9 mouse cellular contexts compared by ENCODE assay signal in genomic region chr8:72352951-72353699, GRCm38 (mm10). TPM values are rescaled to one million over a fixed set of nuclear protein-coding genes. Genes with fewer than 3 reads are reported as not detected.
DNase-seq lines count a peak whose midpoint lies in the region; ATAC-seq and TF ChIP-seq lines count a peak whose summit lies in the region.
"Had no signal": no experiment of that assay in that cellular context is flagged by ENCODE, and none has a peak within 500 bp of the region (broad histone marks: within the 10 kb centered on the region; RNA-seq: fewer than 3 reads in every experiment).

No protein-coding gene starts in this region.

- H3K27ac ChIP-seq in lung, embryonic 16.5 days (ENCODE audit: low read length), result no peak overlapping the region
- peak overlapping the region; percentile 57 for H3K27ac ChIP-seq in heart, postnatal 0 days (ENCODE audit: low read depth)
- H3K27ac ChIP-seq in liver, embryonic 14.5 days, result no peak overlapping the region

- H3K4me2 ChIP-seq in lung, embryonic 16.5 days (ENCODE audit: low read depth, low read length), result no peak overlapping the region
- no peak overlapping the region for H3K4me2 ChIP-seq in heart, postnatal 0 days (ENCODE audit: low read depth, low read length)
- H3K4me2 ChIP-seq in liver, embryonic 14.5 days (ENCODE audit: low read depth), result no peak overlapping the region

- H3K4me3 ChIP-seq in lung, embryonic 16.5 days (ENCODE audit: low read length), result no peak overlapping the region
- H3K4me3 ChIP-seq in heart, postnatal 0 days (ENCODE audit: low read depth, low read length), result no peak overlapping the region
- H3K4me3 ChIP-seq in liver, embryonic 14.5 days (ENCODE audit: insufficient read depth in 1 of 2, low read depth in 2 of 2, low read length in 2 of 2), result no peak overlapping the region

- no peak for TF ChIP-seq CTCF in heart, postnatal 0 days (IDR thresholded peaks at IDR 0.05; ENCODE audit: low read depth)
- no peak for TF ChIP-seq CTCF in liver, embryonic 14.5 days (IDR thresholded peaks at IDR 0.05; ENCODE audit: low read depth)

- peaks cover 8% of the 10 kb centered on the region; the same call in 1 of the 2 replicates for H3K4me1 ChIP-seq in lung, embryonic 16.5 days (replicated peaks; ENCODE audit: control insufficient read depth, insufficient read depth, low read length)
- H3K4me1 ChIP-seq in heart, postnatal 0 days (ENCODE audit: control insufficient read depth, insufficient read depth), result peaks cover 14% of the 10 kb centered on the region
- peaks cover 0 to 37% of the 10 kb centered on the region in 2 experiments; a peak in 3 of 4 replicates for H3K4me1 ChIP-seq in liver, embryonic 14.5 days (replicated peaks; ENCODE audit: control insufficient read depth in 2 of 2, insufficient read depth in 2 of 2, low read length in 1 of 2)

- H3K9me3 ChIP-seq in lung, embryonic 16.5 days (ENCODE audit: control insufficient read depth, low read length), result no peaks in the 10 kb centered on the region
- H3K9me3 ChIP-seq in heart, postnatal 0 days (replicated peaks; ENCODE audit: control insufficient read depth, low read length), result no peaks in the 10 kb centered on the region
- H3K9me3 ChIP-seq in liver, embryonic 14.5 days (ENCODE audit: control insufficient read depth, low read length), result no peaks in the 10 kb centered on the region

- no peak for TF ChIP-seq EP300 in heart, postnatal 0 days (IDR thresholded peaks at IDR 0.05; ENCODE audit: low read depth)
- TF ChIP-seq EP300 in liver, embryonic 14.5 days (IDR thresholded peaks at IDR 0.05; ENCODE audit: low read depth), result no peak

- H3K9ac ChIP-seq in lung, embryonic 16.5 days (ENCODE audit: low read length), result no peak overlapping the region
- no peak overlapping the region for H3K9ac ChIP-seq in heart, postnatal 0 days (replicated peaks; ENCODE audit: low read depth, low read length)
- H3K9ac ChIP-seq in liver, embryonic 14.5 days (replicated peaks), result no peak overlapping the region

- peaks cover 22% of the 10 kb centered on the region for H3K36me3 ChIP-seq in lung, embryonic 16.5 days (ENCODE audit: control insufficient read depth, insufficient read depth, low read length)
- peaks cover 39% of the 10 kb centered on the region for H3K36me3 ChIP-seq in heart, postnatal 0 days (replicated peaks; ENCODE audit: control insufficient read depth, insufficient read depth, low read length)
- no peaks in the 10 kb centered on the region; the same call in 1 of the 2 replicates for H3K36me3 ChIP-seq in liver, embryonic 14.5 days (replicated peaks; ENCODE audit: control insufficient read depth, insufficient read depth, low read depth)

- peak; percentile 84 for ATAC-seq in lung, embryonic 16.5 days (ENCODE audit: low read depth)
- ATAC-seq in heart, postnatal 0 days (ENCODE audit: insufficient read depth, low read depth), result no peak
- peak; percentile 20; the same call in 1 of the 2 replicates for ATAC-seq in liver, embryonic 14.5 days (ENCODE audit: insufficient read depth)
- ATAC-seq in erythroblast, adult 5-6 weeks (replicated peaks; ENCODE audit: low FRiP score, poor library complexity, severe bottlenecking), result no peak

- intact Hi-C loops in heart, postnatal 36 days (cut with DNase I), result no loop called here

- WGBS in lung, embryonic 16.5 days, result 63% methylated on average over 8 of the region's 8 CpGs
- 58% methylated on average over 8 of the region's 8 CpGs for WGBS in heart, postnatal 0 days
- 65% methylated on average over 8 of the region's 8 CpGs for WGBS in liver, embryonic 14.5 days (ENCODE audit: insufficient replicate concordance)

- peak; percentile 94 for DNase-seq in heart, adult 11 months
- DNase-seq in heart, postnatal 36 days, result no peak
- no peak for DNase-seq in lung, postnatal 25 days (ENCODE audit: low spot score)
- DNase-seq in heart, postnatal 0 days (ENCODE audit: low spot score), result no peak
- DNase-seq in liver, embryonic 14.5 days (ENCODE audit: low read depth in 3 of 3, low spot score in 3 of 3), result no peak
- DNase-seq in thymus, postnatal 0 days (ENCODE audit: low spot score), result no peak
- DNase-seq: gastrocnemius, postnatal 10 days had no signal

- no peaks in the 10 kb centered on the region for H3K27me3 ChIP-seq in lung, embryonic 16.5 days (ENCODE audit: control insufficient read depth, insufficient read depth, low read depth, low read length)
- H3K27me3 ChIP-seq in heart, postnatal 0 days (ENCODE audit: control insufficient read depth, insufficient read depth, low read length), result no peaks in the 10 kb centered on the region
- H3K27me3 ChIP-seq in liver, embryonic 14.5 days (ENCODE audit: control insufficient read depth, insufficient read depth, low read length), result no peaks in the 10 kb centered on the region

RNA-seq across cellular contexts. Expression of gene Klf2, which starts 34.3 kb away (rescaled TPM):
- total RNA-seq in heart, postnatal 36 days (2021), result 10 to 100 TPM; 42.2 to 97.6 TPM
- polyA plus RNA-seq in lung, embryonic 16.5 days (2015; fragmentation: Nextera tagmentation; extraction: Ambion mirVana), result 11.7 and 12.9 TPM in 2 replicates
- total RNA-seq in heart, postnatal 0 days (2014; rRNA removed; ENCODE audit: low replicate concordance), result 21.9 and 32.9 TPM in 2 replicates
- 17.7 and 21.3 TPM in 2 replicates for polyA plus RNA-seq in heart, postnatal 0 days (2015; fragmentation: Nextera tagmentation; extraction: Ambion mirVana)
- 2.9 and 3.4 TPM in 2 replicates for polyA plus RNA-seq in liver, embryonic 14.5 days (2012; rRNA removed)
- 2.0 and 2.6 TPM in 2 replicates for polyA plus RNA-seq in liver, embryonic 14.5 days (2014; fragmentation: Nextera tagmentation; extraction: Ambion mirVana)
- total RNA-seq in erythroblast, adult 5-6 weeks (2015; ENCODE audit: low replicate concordance), result 8.1 and 11.7 TPM in 2 replicates
- total RNA-seq in erythroblast, adult 5-6 weeks (2017; ENCODE audit: low replicate concordance), result 3.4 and 4.6 TPM in 2 replicates
- 16.8 and 21.4 TPM in 2 replicates for polyA plus RNA-seq in thymus, postnatal 0 days (2015; fragmentation: Nextera tagmentation; extraction: Ambion mirVana)

RNA-seq across cellular contexts. Expression of gene Gm10282, which starts 48.1 kb away (rescaled TPM):
- 10 to 100 TPM in 1 of 2 experiments, 1 to 10 TPM in 1; 6.9 to 10.2 TPM for total RNA-seq in heart, postnatal 36 days (2021)
- polyA plus RNA-seq in lung, embryonic 16.5 days (2015; fragmentation: Nextera tagmentation; extraction: Ambion mirVana), result 33.3 and 34.5 TPM in 2 replicates
- 0.15 and 3.0 TPM in 2 replicates for total RNA-seq in heart, postnatal 0 days (2014; rRNA removed; ENCODE audit: low replicate concordance)
- polyA plus RNA-seq in heart, postnatal 0 days (2015; fragmentation: Nextera tagmentation; extraction: Ambion mirVana), result 8.4 and 10.0 TPM in 2 replicates
- polyA plus RNA-seq in liver, embryonic 14.5 days (2012; rRNA removed), result 0.83 and 7.4 TPM in 2 replicates
- 7.3 and 8.0 TPM in 2 replicates for polyA plus RNA-seq in liver, embryonic 14.5 days (2014; fragmentation: Nextera tagmentation; extraction: Ambion mirVana)
- total RNA-seq in erythroblast, adult 5-6 weeks (2015; ENCODE audit: low replicate concordance), result 22.9 and 31.8 TPM in 2 replicates
- total RNA-seq in erythroblast, adult 5-6 weeks (2017; ENCODE audit: low replicate concordance), result 14.9 and 39.9 TPM in 2 replicates
- polyA plus RNA-seq in thymus, postnatal 0 days (2015; fragmentation: Nextera tagmentation; extraction: Ambion mirVana), result 32.8 and 33.9 TPM in 2 replicates

Comparison
In these comparisons a context has a peak if more than half of its experiments do, and no peak if none do; other contexts are left out.
1. ATAC-seq: peak in lung, embryonic 16.5 days (single experiment) and liver, embryonic 14.5 days (single experiment); none in heart, postnatal 0 days (single experiment) and erythroblast, adult 5-6 weeks (single experiment).